Mouse (Mus musculus): ENCODE data around the gene Egfr. TPM values are rescaled to one million over a fixed set of nuclear protein-coding genes. Genes with fewer than 3 reads are reported as not detected.

The Egfr gene
- polyA plus RNA-seq, 1 experiment = 47.8 TPM

GRCm38 (mm10) chr11:16951761-16952010, 199.7 kb downstream of the Egfr start:
- no peak for DNase-seq (ENCODE audit: low read depth)

- no peak for DNase-seq (ENCODE audit: low read depth)
These were observed 204.3 kb downstream of the Egfr start for GRCm38 (mm10) chr11:16956115-16956862.

GRCm38 (mm10) chr11:16957030-16957429, 205.0 kb downstream of the Egfr start:
- no peak for DNase-seq (ENCODE audit: low read depth)

- no peak for DNase-seq (ENCODE audit: low read depth)
These were observed 206.5 kb downstream of the Egfr start for GRCm38 (mm10) chr11:16958520-16958919.

Other genes starting within 250 kb of the Egfr start
- 15.4 and 24.0 TPM in 2 replicates for gene Sec61g, start 243.7 kb upstream of the Egfr start, polyA plus RNA-seq (2012; rRNA removed)
- gene Fbxo48, start 199.2 kb downstream of the Egfr start, polyA plus RNA-seq (2012; rRNA removed) = 0.20 TPM in 2 replicates

Data from gonadal fat pad, adult 2 months (tissue).